Mouse (Mus musculus): ENCODE measurements around the gene Paox. TPM values are rescaled to one million over a fixed set of nuclear protein-coding genes. Genes with fewer than 3 reads are reported as not detected.

Paox gene
- polyA plus RNA-seq, 1 experiment from 2014 or later, result 19.2 TPM

DNA sequence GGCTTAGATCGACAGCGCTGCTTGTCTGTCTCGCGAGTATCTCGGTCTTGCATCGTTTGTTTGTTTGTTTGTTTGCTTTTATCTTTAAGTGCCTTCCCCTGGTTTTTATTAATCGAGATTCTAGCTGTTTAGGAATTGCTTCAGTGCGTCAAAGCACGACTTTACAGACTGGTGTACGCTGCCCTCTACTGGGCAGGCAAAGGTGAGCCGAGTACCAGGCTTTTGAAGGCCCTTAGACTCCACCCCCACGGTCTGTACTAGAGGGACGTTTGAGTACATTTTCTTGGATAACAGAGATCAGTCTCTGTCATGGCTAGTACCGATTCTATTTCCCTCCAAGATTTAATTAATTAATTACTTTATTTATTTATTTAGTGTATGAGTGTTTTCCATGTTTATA lies 25.8 kb downstream of the Paox start:
- no peak overlapping the region for H3K4me3 ChIP-seq
- whole genome bisulfite sequencing, result 6% methylated on average over 14 of the region's 14 CpGs
- no peaks in the 10 kb centered on the region for H3K9me3 ChIP-seq
- ATAC-seq (ENCODE audit: insufficient number of reproducible peaks, insufficient read depth, low FRiP score, low TSS enrichment, low read depth), result no peak
- no peak overlapping the region for H3K4me2 ChIP-seq
- H3K36me3 ChIP-seq, result no peaks in the 10 kb centered on the region
- peaks cover 5% of the 10 kb centered on the region for H3K4me1 ChIP-seq
- no peak overlapping the region for H3K9ac ChIP-seq
- H3K27me3 ChIP-seq, result no peaks in the 10 kb centered on the region
- no peak overlapping the region for H3K27ac ChIP-seq

GRCm38 (mm10) chr7:140144550-140144949 lies 29.0 kb downstream of the Paox start:
- Histone ChIP-seq H3K4me3 (no peak overlapping the region), H3K9me3 (no peaks in the 10 kb centered on the region), H3K9ac (no peak overlapping the region), H3K4me1 (no peaks in the 10 kb centered on the region), H3K27ac (no peak overlapping the region), H3K27me3 (no peaks in the 10 kb centered on the region), H3K36me3 (peaks cover 5% of the 10 kb centered on the region; the same call in 1 of the 2 replicates), H3K4me2 (no peak overlapping the region)
- no peak for ATAC-seq (ENCODE audit: insufficient number of reproducible peaks, insufficient read depth, low FRiP score, low TSS enrichment, low read depth)
- 88% methylated on average over 4 of the region's 4 CpGs for WGBS

DNA sequence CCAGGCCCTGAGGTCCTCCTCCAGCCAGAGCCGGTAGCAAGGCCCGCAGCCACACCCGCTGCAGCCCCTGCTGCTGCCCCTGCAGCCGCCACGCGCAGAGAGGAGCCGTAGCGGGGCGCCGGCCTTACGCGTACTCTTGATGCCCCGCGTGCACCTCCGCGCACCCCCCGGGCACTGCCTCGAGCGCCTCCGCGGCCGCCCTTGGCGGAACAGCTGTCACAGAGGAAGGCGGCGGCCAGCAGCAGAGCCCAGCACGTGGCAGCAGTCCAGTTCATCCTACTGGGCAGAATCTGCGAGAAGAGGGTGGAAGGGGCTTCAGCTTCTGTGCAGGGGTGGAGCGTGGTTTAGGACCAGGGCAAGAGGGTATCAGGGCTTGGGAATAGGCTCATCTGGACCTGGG lies 37.8 kb downstream of the Paox start:
- 0 out of 2 replicates have a peak, but pooled peaks cover 4% of the 10 kb centered on the region for H3K36me3 ChIP-seq
- peak overlapping the region; percentile 58 for H3K9ac ChIP-seq
- peaks cover 51% of the 10 kb centered on the region for H3K27me3 ChIP-seq
- peak overlapping the region; percentile 59 for H3K4me2 ChIP-seq
- 7% methylated on average over 28 of the region's 28 CpGs for WGBS
- H3K27ac ChIP-seq, result no peak overlapping the region
- H3K4me3 ChIP-seq, result peak overlapping the region; percentile 33
- no peaks in the 10 kb centered on the region for H3K9me3 ChIP-seq
- H3K4me1 ChIP-seq, result peaks cover 15% of the 10 kb centered on the region
- ATAC-seq (ENCODE audit: insufficient number of reproducible peaks, insufficient read depth, low FRiP score, low TSS enrichment, low read depth), result peak; percentile 46; the same call in 1 of the 2 replicates

DNA sequence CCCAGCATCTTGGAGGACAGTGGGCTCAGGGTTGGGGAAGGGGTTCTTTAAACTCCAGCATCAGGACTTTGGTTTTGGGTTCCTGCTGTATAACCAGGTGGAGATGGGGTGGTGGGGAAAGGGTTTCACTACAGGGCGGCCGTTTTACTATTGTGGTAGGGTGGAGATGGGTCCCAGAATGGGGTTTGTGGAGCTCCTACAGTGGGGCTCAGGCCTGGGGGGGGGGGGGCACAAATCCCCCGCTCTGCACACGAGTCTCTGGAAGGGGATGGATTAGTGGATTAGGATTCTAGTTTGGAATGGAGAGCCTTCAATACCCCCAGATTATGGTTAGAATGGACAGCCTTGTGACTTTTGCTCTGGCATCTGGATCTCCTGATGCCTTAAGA lies 38.2 kb downstream of the Paox start:
- H3K36me3 ChIP-seq, result 0 out of 2 replicates have a peak, but pooled peaks cover 4% of the 10 kb centered on the region
- H3K4me3 ChIP-seq, result peak overlapping the region; percentile 37
- H3K9me3 ChIP-seq, result no peaks in the 10 kb centered on the region
- peak; percentile 18; the same call in 1 of the 2 replicates for ATAC-seq (ENCODE audit: insufficient number of reproducible peaks, insufficient read depth, low FRiP score, low TSS enrichment, low read depth)
- H3K4me2 ChIP-seq, result peak overlapping the region; percentile 59
- H3K27me3 ChIP-seq, result peaks cover 54% of the 10 kb centered on the region
- H3K4me1 ChIP-seq, result peaks cover 15% of the 10 kb centered on the region
- 10% methylated on average over 4 of the region's 4 CpGs for WGBS
- no peak overlapping the region for H3K27ac ChIP-seq
- peak overlapping the region; percentile 55 for H3K9ac ChIP-seq

- Histone ChIP-seq H3K27ac (no peak within 1 kb of the TSS), H3K9me3 (no peaks in the 10 kb centered on the region), H3K4me1 (peaks cover 15% of the 10 kb centered on the region), H3K4me3 (peak within 1 kb of the TSS; percentile 37), H3K27me3 (peaks cover 57% of the 10 kb centered on the region), H3K9ac (peak within 1 kb of the TSS; percentile 55), H3K4me2 (peak within 1 kb of the TSS; percentile 59), H3K36me3 (0 out of 2 replicates have a peak, but pooled peaks cover 4% of the 10 kb centered on the region)
- 1% methylated on average over 28 of the region's 28 CpGs for WGBS
- ATAC-seq (ENCODE audit: insufficient number of reproducible peaks, insufficient read depth, low FRiP score, low TSS enrichment, low read depth), result no peak
Observed at GRCm38 (mm10) chr7:140154218-140154927, 38.8 kb downstream of the Paox start, which contains the start of gene Sprn. Sprn (minus strand) TSS chr7:140154877.

DNA sequence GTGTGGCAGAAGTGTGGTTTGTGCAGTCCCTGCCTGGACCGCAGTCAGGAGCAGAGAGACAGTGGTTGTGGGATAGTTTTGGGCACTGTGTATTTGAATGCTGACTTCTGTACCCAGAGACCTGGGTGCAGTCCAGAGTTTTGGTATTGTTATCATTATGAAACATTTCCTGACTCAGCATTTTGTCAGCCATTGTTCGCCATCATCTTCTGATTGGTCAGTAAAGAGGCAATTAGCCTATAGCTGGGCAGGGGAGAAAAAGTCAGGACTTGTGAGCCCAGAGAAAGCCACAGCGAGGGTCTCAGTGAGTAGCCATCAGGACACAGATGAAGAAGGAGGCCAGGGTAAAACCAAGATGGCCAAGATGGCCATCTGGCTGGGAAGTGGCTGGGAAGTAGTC lies 44.8 kb downstream of the Paox start:
- Histone ChIP-seq H3K9me3 (no peaks in the 10 kb centered on the region), H3K4me3 (no peak overlapping the region), H3K9ac (no peak overlapping the region), H3K4me1 (no peaks in the 10 kb centered on the region), H3K36me3 (no peaks in the 10 kb centered on the region), H3K27me3 (peaks cover 19% of the 10 kb centered on the region), H3K4me2 (no peak overlapping the region), H3K27ac (no peak overlapping the region)
- ATAC-seq (ENCODE audit: insufficient number of reproducible peaks, insufficient read depth, low FRiP score, low TSS enrichment, low read depth), result no peak
- 79% methylated on average over 3 of the region's 3 CpGs for WGBS

DNA sequence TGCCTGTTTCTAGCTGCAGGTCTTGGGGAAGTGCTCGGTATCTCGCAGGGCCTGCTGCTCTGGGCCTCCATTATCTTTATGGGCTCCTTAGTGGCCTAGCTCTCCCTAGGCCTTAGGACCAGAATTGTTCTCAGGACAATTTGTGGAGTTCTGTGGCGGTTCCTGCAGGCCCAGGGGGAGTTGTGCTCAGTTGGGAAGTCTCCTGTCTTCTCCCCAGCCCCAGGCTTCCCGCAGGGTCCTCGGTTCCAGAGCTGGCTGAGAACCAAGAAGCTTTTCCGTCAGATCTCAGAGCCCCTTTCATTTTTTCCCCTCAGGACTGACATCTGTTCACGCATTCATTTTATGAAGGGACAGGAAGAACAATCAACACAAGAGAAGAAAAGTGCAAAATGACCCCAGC lies 49.1 kb downstream of the Paox start, which contains the start of gene Olfr522:
Gene Olfr522, minus strand, starts transcription at position 101 of the 400 bp plus-strand sequence.
- no peak within 1 kb of the TSS for H3K4me3 ChIP-seq
- no peaks in the 10 kb centered on the region for H3K27me3 ChIP-seq
- no peak within 1 kb of the TSS for H3K27ac ChIP-seq
- H3K4me1 ChIP-seq, result no peaks in the 10 kb centered on the region
- no peak for ATAC-seq (ENCODE audit: insufficient number of reproducible peaks, insufficient read depth, low FRiP score, low TSS enrichment, low read depth)
- H3K36me3 ChIP-seq, result no peaks in the 10 kb centered on the region
- WGBS, result 67% methylated on average over 7 of the region's 7 CpGs
- no peak within 1 kb of the TSS for H3K4me2 ChIP-seq
- H3K9ac ChIP-seq, result no peak within 1 kb of the TSS
- H3K9me3 ChIP-seq, result no peaks in the 10 kb centered on the region

DNA sequence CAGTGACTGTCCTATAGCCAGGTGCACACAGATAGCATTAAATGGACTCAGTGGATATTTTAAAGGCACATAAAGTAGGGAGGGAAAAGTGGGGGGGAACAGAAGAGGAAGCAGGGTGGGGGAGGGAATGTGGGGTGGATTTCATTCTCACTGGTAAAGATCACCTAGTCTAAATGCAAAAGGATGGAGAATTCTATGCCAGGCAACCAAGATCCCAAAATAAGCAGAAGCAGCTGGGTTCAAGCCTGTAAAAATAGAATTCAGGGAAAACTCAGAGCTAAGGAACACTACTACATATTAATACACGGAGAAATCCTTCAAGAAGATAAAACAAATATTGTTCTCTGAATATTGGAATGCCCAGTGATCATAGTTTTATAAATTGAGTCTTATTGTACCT lies 52.4 kb downstream of the Paox start:
- H3K9ac ChIP-seq, result no peak overlapping the region

GRCm38 (mm10) chr7:140169386-140169785 lies 53.8 kb downstream of the Paox start:
- H3K27ac ChIP-seq, result no peak overlapping the region
- no peaks in the 10 kb centered on the region for H3K4me1 ChIP-seq
- H3K4me2 ChIP-seq, result no peak overlapping the region
- 74% methylated on average over 4 of the region's 4 CpGs for WGBS
- H3K36me3 ChIP-seq, result no peaks in the 10 kb centered on the region
- H3K4me3 ChIP-seq, result no peak overlapping the region
- H3K9me3 ChIP-seq, result no peaks in the 10 kb centered on the region
- H3K9ac ChIP-seq, result no peak overlapping the region
- no peaks in the 10 kb centered on the region for H3K27me3 ChIP-seq
- no peak for ATAC-seq (ENCODE audit: insufficient number of reproducible peaks, insufficient read depth, low FRiP score, low TSS enrichment, low read depth)

More for the DNA sequence above, 52.4 kb downstream of the Paox start:
- WGBS, result 79% methylated on average over 1 of the region's 1 CpGs
- Histone ChIP-seq H3K4me1 (no peaks in the 10 kb centered on the region), H3K4me2 (no peak overlapping the region), H3K9me3 (no peaks in the 10 kb centered on the region), H3K4me3 (no peak overlapping the region), H3K27ac (no peak overlapping the region), H3K36me3 (no peaks in the 10 kb centered on the region), H3K27me3 (no peaks in the 10 kb centered on the region)
- no peak for ATAC-seq (ENCODE audit: insufficient number of reproducible peaks, insufficient read depth, low FRiP score, low TSS enrichment, low read depth)

- H3K4me3 ChIP-seq, result no peak overlapping the region
- H3K9ac ChIP-seq, result no peak overlapping the region
- 90% methylated on average over 3 of the region's 3 CpGs for WGBS
- no peaks in the 10 kb centered on the region for H3K4me1 ChIP-seq
- H3K36me3 ChIP-seq, result no peaks in the 10 kb centered on the region
- H3K9me3 ChIP-seq, result no peaks in the 10 kb centered on the region
- H3K27me3 ChIP-seq, result no peaks in the 10 kb centered on the region
- ATAC-seq (ENCODE audit: insufficient number of reproducible peaks, insufficient read depth, low FRiP score, low TSS enrichment, low read depth), result no peak
- no peak overlapping the region for H3K4me2 ChIP-seq
- H3K27ac ChIP-seq, result no peak overlapping the region
Observed at GRCm38 (mm10) chr7:140170863-140171262, 55.3 kb downstream of the Paox start.

DNA sequence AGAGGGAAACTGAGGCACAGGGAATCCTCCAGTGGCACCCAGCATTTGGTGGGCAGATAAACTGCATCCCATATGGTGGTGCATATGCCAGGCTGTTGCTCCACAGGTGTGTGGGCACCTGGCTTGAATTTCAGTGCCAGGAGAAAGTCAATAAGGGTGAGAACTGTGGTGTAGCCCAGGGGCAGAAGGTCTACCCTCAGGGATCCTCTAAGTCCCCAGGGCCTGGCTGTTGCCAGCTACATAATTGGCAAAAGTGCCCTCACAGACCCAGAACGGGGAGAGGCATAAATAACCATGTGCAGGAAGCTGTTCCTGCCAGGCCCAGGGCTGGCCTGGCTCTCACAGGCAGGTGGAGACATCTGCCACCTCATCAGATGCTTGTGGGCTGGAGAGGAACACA lies 57.3 kb downstream of the Paox start, which contains the start of gene Olfr523:
Gene Olfr523, plus strand, starts transcription at position 282 of the 400 bp plus-strand sequence.
- Histone ChIP-seq H3K9me3 (no peaks in the 10 kb centered on the region), H3K36me3 (no peaks in the 10 kb centered on the region), H3K27me3 (no peaks in the 10 kb centered on the region), H3K27ac (no peak within 1 kb of the TSS), H3K4me1 (no peaks in the 10 kb centered on the region), H3K9ac (no peak within 1 kb of the TSS), H3K4me2 (no peak within 1 kb of the TSS), H3K4me3 (no peak within 1 kb of the TSS)
- 52% methylated on average over 1 of the region's 1 CpGs for WGBS
- no peak for ATAC-seq (ENCODE audit: insufficient number of reproducible peaks, insufficient read depth, low FRiP score, low TSS enrichment, low read depth)

- H3K27me3 ChIP-seq, result no peaks in the 10 kb centered on the region
- no peaks in the 10 kb centered on the region for H3K9me3 ChIP-seq
- H3K27ac ChIP-seq, result no peak overlapping the region
- H3K4me1 ChIP-seq, result no peaks in the 10 kb centered on the region
- H3K9ac ChIP-seq, result no peak overlapping the region
- no peak for ATAC-seq (ENCODE audit: insufficient number of reproducible peaks, insufficient read depth, low FRiP score, low TSS enrichment, low read depth)
- WGBS, result 93% methylated on average over 2 of the region's 2 CpGs
- no peak overlapping the region for H3K4me3 ChIP-seq
- H3K36me3 ChIP-seq, result no peaks in the 10 kb centered on the region
- no peak overlapping the region for H3K4me2 ChIP-seq
Observed at GRCm38 (mm10) chr7:140179176-140179575, 63.6 kb downstream of the Paox start.

Data from embryonic facial prominence, embryonic 13.5 days (tissue).